In the genomic region with DNA sequence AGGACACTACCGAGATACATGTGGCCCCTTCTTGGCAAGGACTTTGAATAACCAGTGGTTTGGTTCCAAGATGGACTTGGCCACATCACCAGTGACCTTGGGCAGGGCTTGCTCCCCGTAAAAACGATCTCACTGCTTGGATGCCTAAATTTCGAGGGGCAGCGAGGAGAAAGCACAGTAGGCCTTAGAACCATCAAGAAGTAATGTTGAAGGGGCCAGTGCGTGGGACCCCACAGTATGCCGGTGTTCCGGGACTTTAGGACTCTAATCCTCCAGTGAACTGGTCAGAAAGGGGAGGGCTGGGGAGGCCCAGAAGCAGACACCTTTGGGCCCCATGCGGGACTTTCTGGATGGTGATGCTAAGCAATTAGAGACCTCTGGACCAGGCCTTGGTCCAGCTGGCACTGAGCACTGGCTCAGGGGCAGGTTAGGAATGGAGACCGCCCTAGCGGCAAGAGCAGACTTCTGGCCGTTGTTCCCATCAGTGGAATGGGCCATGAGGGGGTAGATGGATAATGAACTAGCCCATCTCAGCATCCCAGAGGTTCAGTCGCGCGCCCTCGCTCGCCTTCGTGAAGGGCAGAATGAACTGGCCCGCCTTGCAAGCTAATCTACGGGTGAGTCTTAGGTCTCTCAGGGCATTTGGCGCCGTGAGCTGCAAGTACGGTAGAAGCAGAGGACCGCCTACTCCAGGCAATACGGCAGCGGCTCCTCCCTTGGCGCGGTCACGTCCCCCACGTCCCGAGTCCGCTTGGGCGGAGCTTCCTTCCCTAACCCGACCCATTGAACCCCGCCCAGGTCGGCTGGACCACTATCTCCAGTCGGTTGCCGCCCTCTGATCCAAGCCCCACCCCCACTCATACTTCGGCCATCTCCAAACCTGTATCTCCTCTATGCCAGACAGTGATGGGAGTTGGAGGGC, we compare ENCODE assay signal across 7 mouse cellular contexts. TPM values are rescaled to one million over a fixed set of nuclear protein-coding genes. Genes with fewer than 3 reads are reported as not detected.
DNase-seq lines count a peak whose midpoint lies in the region; ATAC-seq and TF ChIP-seq lines count a peak whose summit lies in the region.

No protein-coding gene starts in this region.

- H3K27me3 ChIP-seq in embryonic facial prominence, embryonic 12.5 days: peaks cover 24% of the 10 kb centered on the region
- H3K27me3 ChIP-seq in limb, embryonic 11.5 days (ENCODE audit: control insufficient read depth, insufficient read depth, low read length): 0 out of 2 replicates have a peak, but pooled peaks cover 2% of the 10 kb centered on the region
- peaks cover 42% of the 10 kb centered on the region for H3K27me3 ChIP-seq in midbrain, embryonic 13.5 days
- H3K27me3 ChIP-seq in small intestine, adult 2 months (ENCODE audit: control insufficient read depth, insufficient read depth, low read length): no peaks in the 10 kb centered on the region

- H3K36me3 ChIP-seq in embryonic facial prominence, embryonic 12.5 days: peaks cover 16% of the 10 kb centered on the region
- peaks cover 1% of the 10 kb centered on the region; the same call in 1 of the 2 replicates for H3K36me3 ChIP-seq in limb, embryonic 11.5 days (ENCODE audit: control insufficient read depth, insufficient read depth, low read length)
- H3K36me3 ChIP-seq in midbrain, embryonic 13.5 days: peaks cover 9% of the 10 kb centered on the region
- H3K36me3 ChIP-seq in small intestine, adult 2 months (ENCODE audit: control insufficient read depth, insufficient read depth, low read length): no peaks in the 10 kb centered on the region

- H3K4me3 ChIP-seq in embryonic facial prominence, embryonic 12.5 days: peak overlapping the region; percentile 48
- H3K4me3 ChIP-seq in limb, embryonic 11.5 days (ENCODE audit: low read depth, low read length): peak overlapping the region; percentile 57
- peak overlapping the region; percentile 43 for H3K4me3 ChIP-seq in midbrain, embryonic 13.5 days (replicated peaks)
- H3K4me3 ChIP-seq in small intestine, adult 2 months (ENCODE audit: low read depth, low read length): peak overlapping the region; percentile 72

- peaks cover 18% of the 10 kb centered on the region for H3K4me1 ChIP-seq in embryonic facial prominence, embryonic 12.5 days
- peaks cover 6% of the 10 kb centered on the region; the same call in 1 of the 2 replicates for H3K4me1 ChIP-seq in limb, embryonic 11.5 days (ENCODE audit: control insufficient read depth, insufficient read depth, low read length)
- H3K4me1 ChIP-seq in midbrain, embryonic 13.5 days (replicated peaks): peaks cover 36% of the 10 kb centered on the region
- peaks cover 29% of the 10 kb centered on the region for H3K4me1 ChIP-seq in small intestine, adult 2 months (ENCODE audit: control insufficient read depth, insufficient read depth, insufficient read length, low read length)

- 0 out of 2 replicates have a peak, but pooled peaks have one; percentile 5 for TF ChIP-seq POLR2A in small intestine, adult 2 months (IDR thresholded peaks at IDR 0.05; ENCODE audit: low read depth, low read length)

- ATAC-seq in embryonic facial prominence, embryonic 12.5 days (ENCODE audit: insufficient number of reproducible peaks, insufficient read depth, low FRiP score, low TSS enrichment): peak; percentile 69
- ATAC-seq in limb, embryonic 11.5 days (ENCODE audit: insufficient number of reproducible peaks, low FRiP score, low TSS enrichment, low read depth): peak; percentile 76
- ATAC-seq in midbrain, embryonic 13.5 days: peak; percentile 87

- peak; percentile 83 for DNase-seq in adrenal gland, postnatal 25 days
- DNase-seq in heart, adult 18-20 months: peak; percentile 93 to 96
- DNase-seq in kidney, adult 18-20 months: peak; percentile 86
- peak; percentile 93 for DNase-seq in limb, embryonic 11.5 days (ENCODE audit: low spot score)

- H3K9me3 ChIP-seq in embryonic facial prominence, embryonic 12.5 days: no peaks in the 10 kb centered on the region
- no peaks in the 10 kb centered on the region for H3K9me3 ChIP-seq in limb, embryonic 11.5 days (ENCODE audit: control insufficient read depth, low read length)
- no peaks in the 10 kb centered on the region for H3K9me3 ChIP-seq in midbrain, embryonic 13.5 days

- H3K9ac ChIP-seq in embryonic facial prominence, embryonic 12.5 days: peak overlapping the region; percentile 64
- H3K9ac ChIP-seq in limb, embryonic 11.5 days (ENCODE audit: low read length): peak overlapping the region; percentile 13
- H3K9ac ChIP-seq in midbrain, embryonic 13.5 days (replicated peaks): peak overlapping the region; percentile 63

- peak overlapping the region; percentile 58 for H3K4me2 ChIP-seq in embryonic facial prominence, embryonic 12.5 days (replicated peaks)
- H3K4me2 ChIP-seq in limb, embryonic 11.5 days (ENCODE audit: low read depth, severe bottlenecking): peak overlapping the region; percentile 73
- peak overlapping the region; percentile 59 for H3K4me2 ChIP-seq in midbrain, embryonic 13.5 days (replicated peaks)

- WGBS in embryonic facial prominence, embryonic 12.5 days: 2% methylated on average over 39 of the region's 39 CpGs
- WGBS in limb, embryonic 11.5 days: under 1% methylated on average over 39 of the region's 39 CpGs
- WGBS in midbrain, embryonic 13.5 days: 1% methylated on average over 39 of the region's 39 CpGs
- 8% methylated on average over 39 of the region's 39 CpGs for whole genome bisulfite sequencing in small intestine, adult 2 months

- no peak for TF ChIP-seq CTCF in small intestine, adult 2 months (IDR thresholded peaks at IDR 0.05; ENCODE audit: extremely low read depth, insufficient read length, insufficient replicate concordance, low read depth, low read length)

- peak overlapping the region; percentile 72 for H3K27ac ChIP-seq in embryonic facial prominence, embryonic 12.5 days
- no peak overlapping the region for H3K27ac ChIP-seq in limb, embryonic 11.5 days (replicated peaks; ENCODE audit: low read depth, low read length)
- no peak overlapping the region for H3K27ac ChIP-seq in midbrain, embryonic 13.5 days
- H3K27ac ChIP-seq in small intestine, adult 2 months (ENCODE audit: insufficient read depth, low read depth, low read length): peak overlapping the region; percentile 23; the same call in 1 of the 2 replicates

RNA-seq across cellular contexts. Expression of gene Slc16a3, which starts 2.3 kb away (rescaled TPM):
- 0.38 and 0.85 TPM in 2 replicates for total RNA-seq in adrenal gland, postnatal 25 days (2021)
- 46.2 and 46.9 TPM in 2 replicates for polyA plus RNA-seq in embryonic facial prominence, embryonic 12.5 days (2016; fragmentation: Nextera tagmentation; extraction: Ambion mirVana)
- under 1 TPM; 0.77 to 0.87 TPM for total RNA-seq in heart, adult 18-20 months (2021)
- polyA plus RNA-seq in limb, embryonic 11.5 days (2014; fragmentation: Nextera tagmentation; extraction: Ambion mirVana): 48.2 and 58.1 TPM in 2 replicates
- 10.1 and 14.0 TPM in 2 replicates for polyA plus RNA-seq in midbrain, embryonic 13.5 days (2015; fragmentation: Nextera tagmentation; extraction: Ambion mirVana)
- 56.8 and 68.9 TPM in 2 replicates for polyA plus RNA-seq in small intestine, adult 2 months (2012; rRNA removed)

RNA-seq across cellular contexts. Expression of gene Ccdc57, which starts 17.9 kb away (rescaled TPM):
- 12.1 and 13.3 TPM in 2 replicates for total RNA-seq in adrenal gland, postnatal 25 days (2021)
- 7.2 and 7.5 TPM in 2 replicates for polyA plus RNA-seq in embryonic facial prominence, embryonic 12.5 days (2016; fragmentation: Nextera tagmentation; extraction: Ambion mirVana)
- total RNA-seq in heart, adult 18-20 months (2021): under 1 TPM; 0.65 to 0.77 TPM
- 5.0 and 5.1 TPM in 2 replicates for polyA plus RNA-seq in limb, embryonic 11.5 days (2014; fragmentation: Nextera tagmentation; extraction: Ambion mirVana)
- 5.2 and 6.1 TPM in 2 replicates for polyA plus RNA-seq in midbrain, embryonic 13.5 days (2015; fragmentation: Nextera tagmentation; extraction: Ambion mirVana)
- polyA plus RNA-seq in small intestine, adult 2 months (2012; rRNA removed): 0.43 and 0.84 TPM in 2 replicates

RNA-seq across cellular contexts. Expression of gene Csnk1d, which starts 40.6 kb away (rescaled TPM):
- total RNA-seq in adrenal gland, postnatal 25 days (2021): 117 and 144 TPM in 2 replicates
- polyA plus RNA-seq in embryonic facial prominence, embryonic 12.5 days (2016; fragmentation: Nextera tagmentation; extraction: Ambion mirVana): 159 and 160 TPM in 2 replicates
- 10 to 100 TPM; 49.2 to 55.1 TPM for total RNA-seq in heart, adult 18-20 months (2021)
- polyA plus RNA-seq in limb, embryonic 11.5 days (2014; fragmentation: Nextera tagmentation; extraction: Ambion mirVana): 67.1 and 84.5 TPM in 2 replicates
- 152 and 161 TPM in 2 replicates for polyA plus RNA-seq in midbrain, embryonic 13.5 days (2015; fragmentation: Nextera tagmentation; extraction: Ambion mirVana)
- polyA plus RNA-seq in small intestine, adult 2 months (2012; rRNA removed): 26.5 and 60.8 TPM in 2 replicates

Comparison
In these comparisons a context has a peak if more than half of its experiments do, and no peak if none do; other contexts are left out.
1. H3K27ac ChIP-seq: peak in embryonic facial prominence, embryonic 12.5 days (single experiment) and small intestine, adult 2 months (single experiment); none in limb, embryonic 11.5 days (single experiment) and midbrain, embryonic 13.5 days (single experiment).
2. H3K9ac ChIP-seq: peak in every context shown above with its lines; median percentile 64 in embryonic facial prominence, embryonic 12.5 days; 63 in midbrain, embryonic 13.5 days; 13 in limb, embryonic 11.5 days.
3. Peak in every context shown above with its lines, with median percentiles within 50 percentile points of each other: DNase-seq, ATAC-seq, H3K4me2 ChIP-seq and H3K4me3 ChIP-seq.